Mouse (Mus musculus) thymus, postnatal 4 days (tissue): ENCODE results near the gene Unk.
A peak's percentile ranks its signal among the peaks of the same experiment; 100 is the strongest.
"Not testable (repeated sequence)": the region's sequence is repeated elsewhere in the genome, so short reads cannot be mapped to it uniquely, and the experiment has no call there.

Source experiments
- DNase-seq: peaks from one replicate; pipeline ENCODE4 v3.0.0; 2021

The Unk gene

DNA sequence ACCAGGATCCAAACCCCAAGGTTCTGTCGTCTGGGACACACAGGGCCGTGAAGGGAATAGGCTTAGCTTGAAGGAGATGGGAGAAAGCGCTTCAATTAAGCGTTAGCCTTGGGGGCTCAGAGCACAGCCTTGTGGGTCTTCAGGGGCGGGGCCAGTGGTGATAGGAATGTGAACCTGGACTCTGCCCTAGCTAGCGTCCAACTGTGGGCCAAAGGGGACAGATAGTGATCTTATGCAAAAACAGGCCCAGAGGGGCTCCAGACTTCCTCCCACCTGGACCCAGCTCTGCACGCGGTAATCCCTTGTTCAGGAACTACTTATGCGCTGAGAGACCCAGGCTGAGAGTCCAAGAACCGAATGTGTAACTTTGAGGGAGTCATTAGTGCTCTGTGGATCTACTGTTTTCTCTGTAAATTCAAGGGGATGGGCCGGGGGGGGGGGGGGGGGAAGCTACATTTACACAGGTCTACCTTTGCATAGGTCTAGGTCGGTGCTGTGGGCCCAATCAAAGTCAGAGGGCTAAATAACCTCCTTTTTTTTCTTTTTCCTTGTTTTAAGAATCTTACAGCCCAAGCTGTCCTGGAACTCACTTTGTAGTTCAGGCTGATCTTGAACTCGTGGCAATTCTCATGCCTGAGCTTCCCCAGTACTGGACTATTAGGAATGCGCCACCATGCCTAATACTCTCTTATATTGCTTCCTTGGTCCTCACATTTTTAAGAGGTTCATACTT is 18.4 kb upstream of the Unk start:
- peak; percentile 38 for DNase-seq

DNA sequence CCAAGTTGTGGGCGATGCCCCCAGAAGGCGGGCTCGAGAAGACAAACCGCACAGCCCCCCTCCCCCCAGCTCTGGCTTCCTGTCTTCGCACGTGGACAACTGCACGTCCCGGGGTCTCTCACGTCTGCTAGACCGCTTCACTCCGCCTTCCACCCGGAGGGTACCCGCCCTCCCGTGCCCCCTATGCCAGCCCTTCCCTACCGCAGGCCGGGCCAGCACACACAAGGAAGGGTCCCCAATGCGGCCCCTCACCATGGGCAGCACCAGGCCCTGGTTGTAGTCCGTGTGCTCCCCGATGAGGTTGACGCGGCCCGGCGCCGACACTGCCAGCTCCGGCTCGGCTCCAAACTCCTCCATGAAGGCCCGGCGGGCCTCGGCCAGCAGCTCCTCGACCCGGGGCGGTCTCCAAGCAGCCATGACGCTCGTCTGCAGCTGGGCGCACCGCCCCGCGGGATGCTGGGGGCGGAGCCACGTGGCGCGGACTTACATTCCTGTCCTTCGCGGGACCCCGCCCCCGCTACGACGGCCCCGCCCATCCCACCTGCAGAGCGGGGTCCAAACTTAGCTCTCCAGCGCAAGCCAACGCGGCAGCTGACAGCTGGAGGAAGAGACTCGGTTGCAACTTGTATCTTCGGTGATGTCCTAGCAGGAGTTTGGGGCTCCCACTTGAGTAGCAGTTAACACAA is 17.7 kb upstream of the Unk start, which contains the start of gene Galk1:
Gene Galk1 (minus strand): TSS at position 458 of the 686 bp plus-strand sequence.
- DNase-seq: peak; percentile 99

DNA sequence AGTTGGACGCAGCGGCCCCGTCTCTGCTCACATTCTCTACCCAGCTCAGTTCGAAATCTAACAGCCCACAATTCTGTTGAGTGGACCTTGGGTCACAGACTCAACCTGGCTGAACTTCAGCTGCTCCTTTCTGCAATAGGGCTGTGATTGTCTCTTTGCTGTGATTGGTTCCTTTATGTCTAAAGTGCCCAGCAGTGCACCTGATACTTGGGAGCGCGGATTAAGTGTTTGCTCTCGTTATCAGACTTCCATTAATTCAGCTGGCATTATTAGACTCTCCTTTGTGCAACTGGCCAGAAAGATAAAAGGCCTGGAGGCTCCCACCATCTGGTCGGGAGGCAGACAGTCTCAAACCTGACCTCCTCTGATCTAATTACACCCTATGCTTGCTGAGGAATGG is 15.3 kb upstream of the Unk start:
- DNase-seq: no peak

- DNase-seq: peak; percentile 52
These were observed 12.0 kb upstream of the Unk start for GRCm38 (mm10) chr11:116018106-116018505.

- DNase-seq: not testable (repeated sequence)
These were observed 11.3 kb upstream of the Unk start for GRCm38 (mm10) chr11:116018867-116019266.

DNA sequence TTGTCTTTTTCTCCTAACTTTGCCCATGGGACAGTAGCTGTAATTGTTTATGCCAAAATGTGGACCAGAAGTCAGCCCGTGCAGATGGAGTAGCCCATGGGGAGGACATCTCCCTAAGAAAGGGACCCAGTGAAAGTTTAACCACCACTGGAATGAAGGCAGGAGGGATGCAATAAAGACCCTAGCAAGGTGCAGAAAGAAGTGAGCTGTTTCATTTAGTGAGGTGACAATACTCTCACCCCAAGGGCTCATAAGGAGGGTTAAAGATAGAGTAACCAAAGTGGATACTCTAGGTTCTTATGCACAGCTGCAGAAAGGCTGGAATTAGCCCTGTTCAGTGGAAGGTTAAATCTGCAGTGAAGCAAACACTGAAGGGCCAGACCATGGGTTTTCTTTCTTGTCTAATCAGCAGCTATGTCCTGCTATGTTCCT is 10.7 kb upstream of the Unk start:
- DNase-seq: no peak

GRCm38 (mm10) chr11:116019976-116020411 is 10.1 kb upstream of the Unk start:
- DNase-seq: peak; percentile 32

GRCm38 (mm10) chr11:116020519-116020922 is 9.6 kb upstream of the Unk start:
- peak; percentile 52 for DNase-seq

GRCm38 (mm10) chr11:116021328-116022220 is 8.5 kb upstream of the Unk start:
- no peak for DNase-seq

GRCm38 (mm10) chr11:116022256-116022780 is 7.8 kb upstream of the Unk start:
- DNase-seq: no peak

DNA sequence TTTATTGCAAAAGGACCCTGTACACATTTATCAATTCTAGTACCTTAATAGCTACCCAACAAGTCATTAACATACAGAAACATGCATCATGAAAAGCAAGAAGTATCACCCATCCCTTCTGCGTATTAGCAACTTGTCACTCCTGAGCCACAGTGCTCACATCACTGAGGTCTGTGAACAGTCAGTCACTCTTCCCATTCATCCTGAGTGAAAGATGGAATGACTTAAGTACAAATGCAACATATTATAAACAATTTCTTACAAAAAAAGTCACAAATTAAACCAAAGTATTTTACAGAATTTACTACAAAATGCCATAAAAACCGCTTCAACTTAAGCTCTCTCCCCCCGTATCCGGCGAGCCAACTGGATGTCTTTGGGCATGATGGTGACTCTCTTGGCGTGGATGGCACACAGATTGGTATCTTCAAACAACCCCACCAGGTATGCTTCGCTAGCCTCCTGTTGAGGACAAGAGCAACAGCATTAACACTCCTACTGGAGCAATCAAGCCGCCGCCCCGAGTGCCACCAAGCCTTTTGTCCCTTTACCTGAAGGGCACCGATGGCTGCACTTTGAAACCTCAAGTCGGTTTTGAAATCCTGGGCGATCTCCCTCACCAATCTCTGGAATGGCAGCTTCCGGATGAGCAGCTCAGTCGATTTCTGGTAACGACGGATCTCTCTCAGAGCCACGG is 6.9 kb upstream of the Unk start:
- DNase-seq: peak; percentile 57

- DNase-seq: peak; percentile 91
These were observed 6.3 kb upstream of the Unk start for GRCm38 (mm10) chr11:116023771-116024355.

DNA sequence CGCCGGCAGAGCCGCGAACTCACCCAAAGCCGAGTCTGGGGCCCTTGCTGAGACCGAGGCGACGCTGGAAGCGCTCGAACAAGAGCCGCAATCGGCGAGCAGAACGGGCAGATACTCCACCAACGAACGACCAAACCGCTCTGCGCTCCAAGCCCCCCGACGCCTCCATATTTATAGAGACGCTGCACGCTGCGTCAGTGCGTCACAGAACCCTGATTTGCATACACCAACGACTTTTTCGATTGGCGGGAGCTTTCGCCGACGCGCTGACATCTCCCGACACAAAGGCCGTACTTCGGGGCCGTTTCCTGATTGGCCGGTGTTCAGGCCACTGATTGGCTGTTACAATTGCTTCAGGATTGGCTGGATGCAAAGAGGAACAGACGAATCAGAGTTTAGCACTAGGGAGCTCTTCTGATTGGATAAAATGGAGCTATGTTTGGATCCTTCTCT is 5.7 kb upstream of the Unk start:
- DNase-seq: peak; percentile 95

DNA sequence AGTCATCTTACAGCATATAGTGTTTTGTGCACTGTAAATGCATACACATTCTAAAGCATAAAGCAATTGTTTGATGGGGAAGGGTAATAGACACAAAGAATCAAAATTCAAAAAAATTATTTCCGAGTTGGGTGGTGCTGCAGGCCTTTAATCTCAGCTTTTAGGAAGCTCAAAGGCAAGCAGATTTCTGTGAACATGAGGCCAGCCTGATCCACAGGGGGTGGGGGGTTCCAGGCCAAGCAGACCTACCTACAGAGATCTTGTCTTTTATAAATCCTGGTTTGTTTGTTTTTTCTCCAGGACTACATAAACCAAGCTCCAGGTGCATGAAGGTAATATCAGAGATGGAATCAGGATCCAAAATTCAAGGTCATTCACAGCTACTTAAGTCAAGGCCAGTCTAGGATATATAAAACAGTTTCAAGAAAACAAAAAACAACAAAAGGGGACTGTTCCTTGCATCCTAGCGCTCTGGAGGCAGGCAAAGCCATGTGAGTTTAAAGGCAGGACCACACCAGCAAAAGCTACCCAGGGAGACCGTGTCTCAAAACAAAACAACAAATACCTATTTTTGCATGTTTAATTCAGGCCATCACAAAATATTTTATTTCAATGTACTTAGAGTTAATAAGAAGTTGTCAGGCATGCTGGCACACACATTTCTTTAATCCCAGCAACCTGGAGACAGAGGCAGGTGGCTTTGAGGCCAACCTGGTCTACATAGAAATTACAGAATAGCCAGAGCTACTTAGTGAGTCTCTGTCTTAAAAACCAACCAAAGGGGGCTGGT is 4.9 kb upstream of the Unk start:
- DNase-seq: peak; percentile 25

- DNase-seq: no peak
These were observed 2.4 kb upstream of the Unk start, which contains the start of gene H3f3b for GRCm38 (mm10) chr11:116027756-116028155. Gene H3f3b, minus strand, starts transcription at chr11:116027962.

- no peak for DNase-seq
These were observed 1.8 kb upstream of the Unk start for GRCm38 (mm10) chr11:116028177-116028865.

DNA sequence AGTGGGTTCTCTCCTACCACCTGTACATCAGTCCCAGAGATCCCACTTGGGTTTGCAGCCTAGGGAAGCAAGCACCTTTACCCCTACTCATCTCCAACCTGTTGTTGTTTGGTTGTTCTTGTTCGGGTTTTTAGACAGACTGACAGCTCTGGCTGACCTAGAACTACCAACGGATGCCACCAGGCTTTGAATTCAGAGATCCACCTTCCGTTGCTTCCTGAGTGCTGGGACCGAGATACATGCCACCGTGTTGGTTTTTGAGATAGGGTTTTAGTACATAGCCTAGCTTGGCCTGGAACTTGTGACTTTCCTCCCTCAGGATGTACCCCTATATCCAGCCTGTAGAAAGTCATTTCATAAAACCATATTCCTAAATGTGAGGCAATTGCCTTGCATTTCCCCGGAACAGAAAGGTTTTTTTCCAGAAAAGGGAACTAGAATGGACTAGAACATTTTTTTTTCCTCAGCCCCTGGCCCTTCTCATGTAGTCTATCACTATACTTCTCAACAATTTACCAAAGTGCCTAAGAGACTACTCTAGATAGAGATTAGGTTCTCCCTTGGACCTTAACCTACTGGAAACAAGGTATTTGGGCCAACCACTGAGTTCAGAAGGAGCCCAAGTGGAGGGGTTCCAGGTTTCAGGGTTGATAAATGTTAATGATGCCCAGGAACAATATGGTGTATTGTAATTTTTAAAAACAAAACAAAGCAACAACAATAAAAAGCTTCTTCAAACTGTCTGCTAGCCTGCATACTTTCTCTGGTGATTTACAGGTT is 846 bp upstream of the Unk start:
- no peak for DNase-seq

DNA sequence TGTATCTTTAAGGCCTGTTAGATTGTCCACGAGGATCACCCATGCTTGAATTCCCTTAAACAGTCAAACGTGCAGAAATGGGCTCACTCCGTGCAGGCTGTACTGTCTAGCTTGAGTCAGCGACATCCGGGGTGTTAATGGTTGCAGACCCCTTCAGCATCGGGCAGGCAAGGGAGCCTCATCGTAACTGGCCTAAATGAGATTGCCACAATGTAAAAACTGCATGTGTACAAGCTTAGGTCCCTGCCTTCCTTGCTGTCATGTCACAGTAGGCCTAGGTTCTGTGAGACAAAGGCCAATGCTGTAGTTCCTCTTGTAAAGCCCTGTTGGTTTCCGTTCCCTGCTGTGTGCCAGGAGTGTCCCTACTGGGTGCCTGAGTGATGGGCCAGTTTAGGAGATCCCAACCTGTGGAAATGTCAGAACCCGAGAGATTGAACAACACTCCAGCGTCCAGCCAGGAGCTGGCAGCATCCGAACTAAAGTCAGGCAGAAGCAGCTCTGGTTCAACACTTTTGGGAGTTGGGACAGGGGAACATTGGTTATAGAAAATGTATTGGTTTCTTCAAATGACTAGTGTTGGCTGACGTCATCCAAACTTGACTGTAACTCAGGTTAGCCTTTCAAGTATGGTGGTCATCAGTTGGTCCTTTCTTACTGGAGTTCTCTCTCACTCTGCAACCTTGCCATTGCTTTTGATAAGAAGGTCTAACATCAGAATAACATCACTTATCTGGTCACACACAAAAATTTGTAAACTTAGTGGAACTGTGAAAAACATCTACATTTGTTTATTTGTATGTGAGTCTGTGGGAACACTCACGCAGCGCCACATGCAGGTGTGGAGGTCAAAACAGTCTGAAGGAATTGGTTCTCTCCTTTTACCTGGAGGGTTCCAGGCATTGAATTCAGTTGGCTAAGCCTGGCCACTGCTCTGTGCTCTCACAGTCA is 1.1 kb downstream of the Unk start:
- peak; percentile 64 for DNase-seq
